Mouse (Mus musculus): ENCODE data around the gene Cnih2. TPM values are rescaled to one million over a fixed set of nuclear protein-coding genes. Genes with fewer than 3 reads are reported as not detected.
A peak's percentile ranks its signal among the peaks of the same experiment; 100 is the strongest.

Gene Cnih2
- polyA plus RNA-seq, 1 experiment from 2014 or later, result 2.9 TPM

- peaks cover 62% of the 10 kb centered on the region for H3K27me3 ChIP-seq
Measured at GRCm38 (mm10) chr19:5079279-5079678, 19.0 kb downstream of the Cnih2 start.

GRCm38 (mm10) chr19:5073518-5073917 is 24.8 kb downstream of the Cnih2 start:
- Histone ChIP-seq H3K36me3 (no peaks in the 10 kb centered on the region), H3K27ac (no peak overlapping the region), H3K4me3 (no peak overlapping the region; the same call in 1 of the 2 replicates), H3K9ac (no peak overlapping the region), H3K4me2 (no peak overlapping the region), H3K4me1 (replicated peaks) (peaks cover 35% of the 10 kb centered on the region), H3K27me3 (peaks cover 41% of the 10 kb centered on the region), H3K9me3 (replicated peaks) (no peaks in the 10 kb centered on the region)
- WGBS, result 33% methylated on average over 5 of the region's 5 CpGs
- no peak for ATAC-seq (replicated peaks; ENCODE audit: insufficient number of reproducible peaks, insufficient read depth, low FRiP score, low read depth)

More at GRCm38 (mm10) chr19:5079279-5079678, 19.0 kb downstream of the Cnih2 start:
- Histone ChIP-seq H3K4me1 (replicated peaks) (no peaks in the 10 kb centered on the region), H3K4me2 (no peak overlapping the region), H3K9me3 (replicated peaks) (no peaks in the 10 kb centered on the region), H3K4me3 (no peak overlapping the region), H3K36me3 (no peaks in the 10 kb centered on the region), H3K27ac (no peak overlapping the region), H3K9ac (no peak overlapping the region)
- WGBS, result 85% methylated on average over 1 of the region's 1 CpGs
- ATAC-seq (replicated peaks; ENCODE audit: insufficient number of reproducible peaks, insufficient read depth, low FRiP score, low read depth), result no peak

GRCm38 (mm10) chr19:5073028-5073427 is 25.3 kb downstream of the Cnih2 start:
- Histone ChIP-seq H3K4me3 (peak overlapping the region; percentile 51), H3K27ac (peak overlapping the region; percentile 67; the same call in 1 of the 2 replicates), H3K27me3 (peaks cover 39% of the 10 kb centered on the region), H3K4me1 (replicated peaks) (peaks cover 40% of the 10 kb centered on the region), H3K9ac (no peak overlapping the region), H3K9me3 (replicated peaks) (no peaks in the 10 kb centered on the region), H3K4me2 (peak overlapping the region; percentile 94), H3K36me3 (no peaks in the 10 kb centered on the region)
- no peak for ATAC-seq (replicated peaks; ENCODE audit: insufficient number of reproducible peaks, insufficient read depth, low FRiP score, low read depth)
- WGBS, result 1% methylated on average over 15 of the region's 15 CpGs

- H3K9ac ChIP-seq, result 0 out of 2 replicates have a peak overlapping the region, but pooled peaks have one; percentile 34
- H3K9me3 ChIP-seq (replicated peaks), result no peaks in the 10 kb centered on the region
- WGBS, result 2% methylated on average over 20 of the region's 20 CpGs
- ATAC-seq (replicated peaks; ENCODE audit: insufficient number of reproducible peaks, insufficient read depth, low FRiP score, low read depth), result no peak
- peaks cover 45% of the 10 kb centered on the region for H3K4me1 ChIP-seq (replicated peaks)
- no peaks in the 10 kb centered on the region for H3K36me3 ChIP-seq
- peak overlapping the region; percentile 51 for H3K4me3 ChIP-seq
- H3K27ac ChIP-seq, result peak overlapping the region; percentile 67; the same call in 1 of the 2 replicates
- H3K4me2 ChIP-seq, result peak overlapping the region; percentile 94
- H3K27me3 ChIP-seq, result peaks cover 39% of the 10 kb centered on the region
Measured at GRCm38 (mm10) chr19:5072389-5073019, 25.8 kb downstream of the Cnih2 start.

- H3K27ac ChIP-seq, result peak overlapping the region; percentile 67
- H3K27me3 ChIP-seq, result peaks cover 39% of the 10 kb centered on the region
- 3% methylated on average over 40 of the region's 40 CpGs for WGBS
- peak overlapping the region; percentile 51 for H3K4me3 ChIP-seq
- peak overlapping the region; percentile 94 for H3K4me2 ChIP-seq
- H3K9ac ChIP-seq, result peak overlapping the region; percentile 34
- no peaks in the 10 kb centered on the region for H3K9me3 ChIP-seq (replicated peaks)
- H3K4me1 ChIP-seq (replicated peaks), result peaks cover 52% of the 10 kb centered on the region
- peak; percentile 65 for ATAC-seq (replicated peaks; ENCODE audit: insufficient number of reproducible peaks, insufficient read depth, low FRiP score, low read depth)
- no peaks in the 10 kb centered on the region for H3K36me3 ChIP-seq
Measured at GRCm38 (mm10) chr19:5071545-5072369, 26.6 kb downstream of the Cnih2 start.

GRCm38 (mm10) chr19:5071077-5071476 is 27.2 kb downstream of the Cnih2 start:
- Histone ChIP-seq H3K36me3 (no peaks in the 10 kb centered on the region), H3K9me3 (replicated peaks) (no peaks in the 10 kb centered on the region), H3K4me1 (replicated peaks) (peaks cover 53% of the 10 kb centered on the region), H3K4me3 (peak overlapping the region; percentile 51), H3K27me3 (peaks cover 39% of the 10 kb centered on the region), H3K27ac (peak overlapping the region; percentile 67), H3K4me2 (peak overlapping the region; percentile 94), H3K9ac (peak overlapping the region; percentile 34; the same call in 1 of the 2 replicates)
- no peak for ATAC-seq (replicated peaks; ENCODE audit: insufficient number of reproducible peaks, insufficient read depth, low FRiP score, low read depth)
- 18% methylated on average over 11 of the region's 11 CpGs for WGBS

- Histone ChIP-seq H3K9me3 (replicated peaks) (no peaks in the 10 kb centered on the region), H3K4me3 (peak overlapping the region; percentile 17), H3K27me3 (peaks cover 39% of the 10 kb centered on the region), H3K4me2 (peak overlapping the region; percentile 94), H3K27ac (no peak overlapping the region), H3K36me3 (no peaks in the 10 kb centered on the region), H3K9ac (no peak overlapping the region), H3K4me1 (replicated peaks) (peaks cover 58% of the 10 kb centered on the region)
- no peak for ATAC-seq (replicated peaks; ENCODE audit: insufficient number of reproducible peaks, insufficient read depth, low FRiP score, low read depth)
- 80% methylated on average over 7 of the region's 7 CpGs for WGBS
Measured at GRCm38 (mm10) chr19:5069978-5070377, 28.3 kb downstream of the Cnih2 start.

GRCm38 (mm10) chr19:5069486-5069885 is 28.8 kb downstream of the Cnih2 start:
- Histone ChIP-seq H3K4me2 (peak overlapping the region; percentile 94), H3K36me3 (no peaks in the 10 kb centered on the region), H3K9ac (no peak overlapping the region), H3K4me1 (replicated peaks) (peaks cover 59% of the 10 kb centered on the region), H3K4me3 (peak overlapping the region; percentile 49; the same call in 1 of the 2 replicates), H3K27ac (no peak overlapping the region), H3K27me3 (peaks cover 34% of the 10 kb centered on the region), H3K9me3 (replicated peaks) (no peaks in the 10 kb centered on the region)
- ATAC-seq (replicated peaks; ENCODE audit: insufficient number of reproducible peaks, insufficient read depth, low FRiP score, low read depth), result no peak
- WGBS, result 84% methylated on average over 5 of the region's 5 CpGs

- no peak for ATAC-seq (replicated peaks; ENCODE audit: insufficient number of reproducible peaks, insufficient read depth, low FRiP score, low read depth)
- Histone ChIP-seq H3K27me3 (peaks cover 31% of the 10 kb centered on the region), H3K4me2 (peak overlapping the region; percentile 94), H3K4me1 (replicated peaks) (peaks cover 59% of the 10 kb centered on the region), H3K9ac (peak overlapping the region; percentile 56), H3K9me3 (replicated peaks) (no peaks in the 10 kb centered on the region), H3K36me3 (no peaks in the 10 kb centered on the region), H3K4me3 (peak overlapping the region; percentile 49), H3K27ac (no peak overlapping the region)
- WGBS, result 42% methylated on average over 21 of the region's 21 CpGs
Measured at GRCm38 (mm10) chr19:5068570-5069234, 29.6 kb downstream of the Cnih2 start.

GRCm38 (mm10) chr19:5067867-5068569 is 30.3 kb downstream of the Cnih2 start, which contains the start of gene Cd248:
TSS of gene Cd248 (plus strand) at chr19:5068078.
- Histone ChIP-seq H3K27me3 (peaks cover 31% of the 10 kb centered on the region), H3K9me3 (replicated peaks) (no peaks in the 10 kb centered on the region), H3K27ac (peak within 1 kb of the TSS; percentile 71), H3K4me2 (peak within 1 kb of the TSS; percentile 94), H3K9ac (peak within 1 kb of the TSS; percentile 56), H3K4me3 (peak within 1 kb of the TSS; percentile 49), H3K36me3 (no peaks in the 10 kb centered on the region), H3K4me1 (replicated peaks) (peaks cover 58% of the 10 kb centered on the region)
- peak; percentile 61 for ATAC-seq (replicated peaks; ENCODE audit: insufficient number of reproducible peaks, insufficient read depth, low FRiP score, low read depth)
- under 1% methylated on average over 49 of the region's 56 CpGs for WGBS
